Comparison of ENCODE assay signal across 9 mouse cellular contexts in the genomic region with DNA sequence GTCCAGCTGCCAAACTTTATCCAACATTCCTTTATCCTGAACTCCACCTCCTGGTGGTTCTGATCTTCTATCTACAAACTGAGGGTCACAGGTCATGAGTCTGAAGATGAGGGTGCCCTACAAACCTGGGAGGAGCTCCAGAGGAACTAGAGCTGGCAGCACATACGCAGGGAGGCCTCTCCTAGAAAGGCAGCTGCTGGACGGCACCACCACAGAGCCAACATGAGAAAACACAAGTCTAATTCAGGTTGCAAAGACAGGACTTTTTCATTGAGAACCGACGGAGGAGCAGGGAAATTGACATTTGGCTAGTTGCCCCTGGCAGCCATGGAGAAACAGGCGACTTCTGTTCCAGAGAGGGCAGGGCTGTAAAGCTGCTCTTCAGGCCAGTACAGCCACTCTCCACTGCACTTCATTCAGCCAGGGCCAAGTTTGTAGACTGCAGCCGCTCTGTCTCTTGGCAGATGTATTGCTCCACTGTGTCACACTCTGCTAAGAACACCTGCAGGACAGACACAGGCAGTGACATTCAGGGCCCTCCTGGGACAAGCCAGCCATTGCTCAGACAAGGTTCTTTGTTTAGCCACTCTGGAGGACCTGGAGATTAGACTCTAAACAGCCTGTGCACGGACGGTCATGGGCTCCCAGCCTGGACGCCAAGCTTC. TPM values are rescaled to one million over a fixed set of nuclear protein-coding genes. Genes with fewer than 3 reads are reported as not detected.
A peak's percentile ranks its signal among the peaks of the same experiment; 100 is the strongest.
DNase-seq lines count a peak whose midpoint lies in the region; ATAC-seq and TF ChIP-seq lines count a peak whose summit lies in the region.
"Had no signal": no experiment of that assay in that cellular context is flagged by ENCODE, and none has a peak within 500 bp of the region (broad histone marks: within the 10 kb centered on the region; RNA-seq: fewer than 3 reads in every experiment).

No protein-coding gene starts in this region.

- WGBS in midbrain, embryonic 11.5 days: 91% methylated on average over 9 of the region's 9 CpGs
- WGBS in midbrain, embryonic 10.5 days: 90% methylated on average over 9 of the region's 9 CpGs
- WGBS in hindbrain, embryonic 16.5 days: 73% methylated on average over 9 of the region's 9 CpGs
- WGBS in intestine, postnatal 0 days: 89% methylated on average over 9 of the region's 9 CpGs

- ATAC-seq in midbrain, embryonic 11.5 days (ENCODE audit: low FRiP score): no peak
- peak; percentile 97 for ATAC-seq in hindbrain, embryonic 16.5 days
- no peak for ATAC-seq in intestine, postnatal 0 days

- H3K4me3 ChIP-seq in midbrain, embryonic 11.5 days (ENCODE audit: low read depth, low read length): no peak overlapping the region
- no peak overlapping the region for H3K4me3 ChIP-seq in midbrain, embryonic 10.5 days
- H3K4me3 ChIP-seq in hindbrain, embryonic 16.5 days (ENCODE audit: low read length): no peak overlapping the region
- H3K4me3 ChIP-seq in intestine, postnatal 0 days (ENCODE audit: low read depth, low read length): no peak overlapping the region

- TF ChIP-seq CTCF in intestine, postnatal 0 days (IDR thresholded peaks at IDR 0.05; ENCODE audit: low read depth): no peak

- no peaks in the 10 kb centered on the region; the same call in 1 of the 2 replicates for H3K9me3 ChIP-seq in midbrain, embryonic 11.5 days (ENCODE audit: control insufficient read depth, low read length)
- H3K9me3 ChIP-seq in midbrain, embryonic 10.5 days (replicated peaks): peaks cover 12% of the 10 kb centered on the region
- H3K9me3 ChIP-seq in hindbrain, embryonic 16.5 days (ENCODE audit: control insufficient read depth, low read length): 0 out of 2 replicates have a peak, but pooled peaks cover 5% of the 10 kb centered on the region
- H3K9me3 ChIP-seq in intestine, postnatal 0 days (ENCODE audit: control insufficient read depth): no peaks in the 10 kb centered on the region

- H3K36me3 ChIP-seq in midbrain, embryonic 11.5 days (ENCODE audit: control insufficient read depth, insufficient read depth, low read length): peaks cover 42% of the 10 kb centered on the region
- H3K36me3 ChIP-seq in midbrain, embryonic 10.5 days: peaks cover 95% of the 10 kb centered on the region
- peaks cover 40% of the 10 kb centered on the region for H3K36me3 ChIP-seq in hindbrain, embryonic 16.5 days (ENCODE audit: control insufficient read depth, insufficient read depth, low read length)
- H3K36me3 ChIP-seq in intestine, postnatal 0 days (ENCODE audit: control insufficient read depth, insufficient read depth): peaks cover 80% of the 10 kb centered on the region

- H3K4me1 ChIP-seq in midbrain, embryonic 11.5 days (ENCODE audit: control insufficient read depth, insufficient read depth, low read length): no peaks in the 10 kb centered on the region
- H3K4me1 ChIP-seq in midbrain, embryonic 10.5 days: no peaks in the 10 kb centered on the region
- no peaks in the 10 kb centered on the region for H3K4me1 ChIP-seq in hindbrain, embryonic 16.5 days (ENCODE audit: control insufficient read depth, insufficient read depth, low read depth, low read length)
- no peaks in the 10 kb centered on the region for H3K4me1 ChIP-seq in intestine, postnatal 0 days (replicated peaks; ENCODE audit: control insufficient read depth, insufficient read depth, low read length)

- H3K4me2 ChIP-seq in midbrain, embryonic 11.5 days: no peak overlapping the region
- no peak overlapping the region for H3K4me2 ChIP-seq in hindbrain, embryonic 16.5 days (ENCODE audit: low read length)
- H3K4me2 ChIP-seq in intestine, postnatal 0 days (replicated peaks; ENCODE audit: low read depth): no peak overlapping the region

- H3K27ac ChIP-seq in midbrain, embryonic 11.5 days (ENCODE audit: low read depth, low read length): no peak overlapping the region
- H3K27ac ChIP-seq in midbrain, embryonic 10.5 days (replicated peaks): no peak overlapping the region
- no peak overlapping the region for H3K27ac ChIP-seq in hindbrain, embryonic 16.5 days (ENCODE audit: low read depth, low read length)
- H3K27ac ChIP-seq in intestine, postnatal 0 days (ENCODE audit: low read depth, low read length): no peak overlapping the region

- DNase-seq in adrenal gland, postnatal 10 days: peak; percentile 75
- DNase-seq in adrenal gland, adult 8-10 months: no peak
- peak; percentile 82 for DNase-seq in midbrain, embryonic 11.5 days (ENCODE audit: low spot score, missing footprints)
- no peak for DNase-seq in midbrain, embryonic 10.5 days (ENCODE audit: low spot score)
- DNase-seq in lung, postnatal 14 days: peak; percentile 51
- DNase-seq in urinary bladder, postnatal 25 days (ENCODE audit: low spot score): no peak

- H3K27me3 ChIP-seq in midbrain, embryonic 11.5 days (ENCODE audit: control insufficient read depth, insufficient read depth, low read length): no peaks in the 10 kb centered on the region
- no peaks in the 10 kb centered on the region for H3K27me3 ChIP-seq in midbrain, embryonic 10.5 days (ENCODE audit: low read depth, poor library complexity, severe bottlenecking)
- no peaks in the 10 kb centered on the region for H3K27me3 ChIP-seq in hindbrain, embryonic 16.5 days (replicated peaks; ENCODE audit: control insufficient read depth, insufficient read depth, low read length)
- H3K27me3 ChIP-seq in intestine, postnatal 0 days (replicated peaks; ENCODE audit: control insufficient read depth, insufficient read depth, low read length): no peaks in the 10 kb centered on the region

- no peak overlapping the region for H3K9ac ChIP-seq in midbrain, embryonic 11.5 days (ENCODE audit: low read length)
- no peak overlapping the region for H3K9ac ChIP-seq in hindbrain, embryonic 16.5 days (ENCODE audit: low read depth, low read length)
- H3K9ac ChIP-seq in intestine, postnatal 0 days (ENCODE audit: low read depth, low read length): no peak overlapping the region

RNA-seq across cellular contexts. Expression of a gene that starts 11.8 kb away (rescaled TPM):
- 100 to 1,000 TPM; 257 to 267 TPM for total RNA-seq in adrenal gland, postnatal 10 days (2021)
- 100 to 1,000 TPM; 187 to 375 (median 251) TPM for total RNA-seq in adrenal gland, adult 8-10 months (2022)
- polyA plus RNA-seq in midbrain, embryonic 11.5 days (2014; fragmentation: Nextera tagmentation; extraction: Ambion mirVana): 233 and 247 TPM in 2 replicates
- 189 and 193 TPM in 2 replicates for polyA plus RNA-seq in midbrain, embryonic 10.5 days (2016; fragmentation: Nextera tagmentation; extraction: Ambion mirVana)
- polyA plus RNA-seq in hindbrain, embryonic 16.5 days (2015; fragmentation: Nextera tagmentation; extraction: Ambion mirVana): 182 and 191 TPM in 2 replicates
- 120 and 138 TPM in 2 replicates for polyA plus RNA-seq in intestine, postnatal 0 days (2015; fragmentation: Nextera tagmentation; extraction: Ambion mirVana)

RNA-seq across cellular contexts. Expression of a gene that starts 11.9 kb away (rescaled TPM):
- 10 to 100 TPM; 62.5 to 69.9 TPM for total RNA-seq in adrenal gland, postnatal 10 days (2021)
- 100 to 1,000 TPM in 3 of 4 experiments, 10 to 100 TPM in 1; 97.2 to 108 (median 103) TPM for total RNA-seq in adrenal gland, adult 8-10 months (2022)
- polyA plus RNA-seq in midbrain, embryonic 11.5 days (2014; fragmentation: Nextera tagmentation; extraction: Ambion mirVana): 159 and 169 TPM in 2 replicates
- polyA plus RNA-seq in midbrain, embryonic 10.5 days (2016; fragmentation: Nextera tagmentation; extraction: Ambion mirVana): 99.4 and 118 TPM in 2 replicates
- polyA plus RNA-seq in hindbrain, embryonic 16.5 days (2015; fragmentation: Nextera tagmentation; extraction: Ambion mirVana): 147 TPM in 2 replicates
- 133 and 136 TPM in 2 replicates for polyA plus RNA-seq in intestine, postnatal 0 days (2015; fragmentation: Nextera tagmentation; extraction: Ambion mirVana)

RNA-seq across cellular contexts. Expression of a gene that starts 16.5 kb away (rescaled TPM):
- 1 to 10 TPM; 4.6 to 4.8 TPM for total RNA-seq in adrenal gland, postnatal 10 days (2021)
- total RNA-seq in adrenal gland, adult 8-10 months (2022): 100 to 1,000 TPM in 2 of 4 experiments, not detected in 2; 117 to 151 TPM
- polyA plus RNA-seq in midbrain, embryonic 11.5 days (2014; fragmentation: Nextera tagmentation; extraction: Ambion mirVana): not detected in 2 replicates
- polyA plus RNA-seq in midbrain, embryonic 10.5 days (2016; fragmentation: Nextera tagmentation; extraction: Ambion mirVana): not detected in 2 replicates
- not detected in 2 replicates for polyA plus RNA-seq in hindbrain, embryonic 16.5 days (2015; fragmentation: Nextera tagmentation; extraction: Ambion mirVana)
- 419 and 610 TPM in 2 replicates for polyA plus RNA-seq in intestine, postnatal 0 days (2015; fragmentation: Nextera tagmentation; extraction: Ambion mirVana)
- polyA plus RNA-seq: neural tube, embryonic 11.5 days had no signal

RNA-seq across cellular contexts. Expression of a gene that starts 34.4 kb away (rescaled TPM):
- 10 to 100 TPM; 54.9 to 66.9 TPM for total RNA-seq in adrenal gland, postnatal 10 days (2021)
- 100 to 1,000 TPM in 2 of 4 experiments, 10 to 100 TPM in 2; 86.1 to 168 (median 125) TPM for total RNA-seq in adrenal gland, adult 8-10 months (2022)
- 89.5 and 94.0 TPM in 2 replicates for polyA plus RNA-seq in midbrain, embryonic 11.5 days (2014; fragmentation: Nextera tagmentation; extraction: Ambion mirVana)
- 94.8 and 98.4 TPM in 2 replicates for polyA plus RNA-seq in midbrain, embryonic 10.5 days (2016; fragmentation: Nextera tagmentation; extraction: Ambion mirVana)
- polyA plus RNA-seq in hindbrain, embryonic 16.5 days (2015; fragmentation: Nextera tagmentation; extraction: Ambion mirVana): 87.5 and 102 TPM in 2 replicates
- polyA plus RNA-seq in intestine, postnatal 0 days (2015; fragmentation: Nextera tagmentation; extraction: Ambion mirVana): 25.9 and 27.9 TPM in 2 replicates

Comparison
In these comparisons a context has a peak if more than half of its experiments do, and no peak if none do; other contexts are left out.
1. DNase-seq: peak in adrenal gland, postnatal 10 days (single experiment), midbrain, embryonic 11.5 days (single experiment) and lung, postnatal 14 days (single experiment); none in adrenal gland, adult 8-10 months (single experiment), midbrain, embryonic 10.5 days (single experiment) and urinary bladder, postnatal 25 days (single experiment).
2. RNA of a gene that starts 16.5 kb away (polyA plus RNA-seq): 419 to 610 TPM in intestine, postnatal 0 days; not detected in midbrain, embryonic 10.5 days, not detected in midbrain, embryonic 11.5 days and not detected in hindbrain, embryonic 16.5 days; every median in the first group is over 100 times any median in the second.